Mouse (Mus musculus) forebrain, embryonic 15.5 days (tissue): ENCODE measurements around the gene Gm12184. TPM values are rescaled to one million over a fixed set of nuclear protein-coding genes. Genes with fewer than 3 reads are reported as not detected.

Experiments
- ATAC-seq: fragments of 200-750 bp; cut with Nextera tagmentation; replicated peaks from 2 replicates; pipeline ENCODE4 v1.8.0; 2017; ENCODE audit warnings: mild to moderate bottlenecking, moderate TSS enrichment, moderate library complexity
- H3K27ac ChIP-seq: fragments of 300-500 bp; sonication (generic); replicated peaks from 2 replicates; pipeline ENCODE4 v1.5.1; 2015; ENCODE audit warnings: mild to moderate bottlenecking, inconsistent platforms
- H3K27me3 ChIP-seq: fragments of 300-500 bp; sonication (generic); 2 replicates; pipeline ENCODE4 v1.6.1; 2015; ENCODE audit warnings: inconsistent platforms
- H3K36me3 ChIP-seq: fragments of 300-500 bp; sonication (generic); 2 replicates; pipeline ENCODE4 v1.6.1; 2015; ENCODE audit warnings: mild to moderate bottlenecking, inconsistent platforms
- H3K4me1 ChIP-seq: fragments of 300-500 bp; sonication (generic); 2 replicates; pipeline ENCODE4 v1.6.1; 2015; ENCODE audit warnings: inconsistent platforms
- H3K4me2 ChIP-seq: fragments of 300-500 bp; sonication (generic); replicated peaks from 2 replicates; pipeline ENCODE4 v1.6.1; 2015; ENCODE audit warnings: mild to moderate bottlenecking, inconsistent platforms
- H3K4me3 ChIP-seq: fragments of 300-500 bp; sonication (generic); 2 replicates; pipeline ENCODE4 v1.5.1; 2015; ENCODE audit warnings: mild to moderate bottlenecking, inconsistent platforms
- H3K9ac ChIP-seq: fragments of 300-500 bp; sonication (generic); replicated peaks from 2 replicates; pipeline ENCODE4 v1.6.1; 2015; ENCODE audit warnings: mild to moderate bottlenecking, inconsistent platforms
- H3K9me3 ChIP-seq: fragments of 300-500 bp; sonication (generic); 2 replicates; pipeline ENCODE4 v1.6.1; 2016; ENCODE audit warnings: inconsistent platforms
- WGBS: fragments of 180-500 bp; shearing (Covaris S2); methylation state at CpG from one replicate; pipeline ENCODE4 v1.1.7; 2015; ENCODE audit warnings: mixed read lengths; 5-methylcytosine and 5-hydroxymethylcytosine counted together
- polyA plus RNA-seq: library from polyadenylated mRNA; unstranded; fragments of >200 nt; fragmentation: Nextera tagmentation; extraction: Ambion mirVana; gene quantifications from 2 replicates; pipeline ENCODE4 v1.2.1, GENCODE M21; 2015

Gene Gm12184
- polyA plus RNA-seq, 1 experiment from 2014 or later: 5.8 TPM

DNA sequence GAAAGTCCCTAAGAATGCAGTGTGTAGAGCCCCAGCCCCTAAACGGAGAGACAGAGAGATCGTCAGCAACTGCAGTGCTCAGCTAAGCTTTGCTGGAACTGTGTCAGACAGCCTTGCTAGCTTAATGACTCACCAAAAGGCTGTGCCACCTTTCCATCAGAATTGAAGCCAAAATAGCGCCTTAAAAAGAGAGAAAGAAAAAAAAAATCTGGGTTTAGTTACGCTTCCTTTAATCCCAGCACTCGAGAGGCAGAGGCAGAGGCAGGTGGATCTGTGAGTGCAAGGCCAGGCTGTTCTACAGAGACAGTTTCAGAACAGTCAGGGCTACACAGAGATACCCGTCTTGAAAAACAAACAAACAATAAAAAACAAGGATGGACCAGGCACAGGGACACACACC lies 17.9 kb upstream of the Gm12184 start:
- WGBS: 55% methylated on average over 6 of the region's 6 CpGs

DNA sequence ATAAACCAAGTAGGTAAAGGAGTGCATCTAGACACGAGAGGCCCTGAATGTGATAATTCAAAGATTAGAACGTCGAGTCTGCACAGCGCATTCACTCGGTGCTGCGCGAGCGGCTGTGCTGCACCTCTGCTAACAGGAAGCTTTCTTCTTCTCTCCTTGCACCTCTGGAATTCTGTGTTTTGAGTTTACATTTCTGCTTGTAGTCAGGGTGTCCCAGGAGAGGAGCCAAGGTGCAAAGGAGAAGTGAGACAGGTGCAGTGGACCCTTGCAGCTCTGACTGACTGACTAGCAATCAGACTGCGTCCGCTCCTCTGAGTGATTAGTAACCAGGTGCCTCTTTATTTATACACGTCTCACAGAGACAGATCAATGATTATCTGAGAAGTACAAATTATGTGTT lies 16.7 kb upstream of the Gm12184 start:
- Histone ChIP-seq H3K27me3 (no peaks in the 10 kb centered on the region), H3K4me3 (no peak overlapping the region), H3K27ac (no peak overlapping the region), H3K4me2 (no peak overlapping the region), H3K9ac (no peak overlapping the region), H3K9me3 (no peaks in the 10 kb centered on the region), H3K36me3 (no peaks in the 10 kb centered on the region), H3K4me1 (peaks cover 5% of the 10 kb centered on the region)
- 82% methylated on average over 11 of the region's 11 CpGs for WGBS
- ATAC-seq: no peak

More for the DNA sequence above, 17.9 kb upstream of the Gm12184 start:
- Histone ChIP-seq H3K9ac (no peak overlapping the region), H3K36me3 (no peaks in the 10 kb centered on the region), H3K4me1 (no peaks in the 10 kb centered on the region), H3K27me3 (no peaks in the 10 kb centered on the region), H3K9me3 (no peaks in the 10 kb centered on the region), H3K4me3 (no peak overlapping the region), H3K4me2 (no peak overlapping the region), H3K27ac (no peak overlapping the region)
- no peak for ATAC-seq

DNA sequence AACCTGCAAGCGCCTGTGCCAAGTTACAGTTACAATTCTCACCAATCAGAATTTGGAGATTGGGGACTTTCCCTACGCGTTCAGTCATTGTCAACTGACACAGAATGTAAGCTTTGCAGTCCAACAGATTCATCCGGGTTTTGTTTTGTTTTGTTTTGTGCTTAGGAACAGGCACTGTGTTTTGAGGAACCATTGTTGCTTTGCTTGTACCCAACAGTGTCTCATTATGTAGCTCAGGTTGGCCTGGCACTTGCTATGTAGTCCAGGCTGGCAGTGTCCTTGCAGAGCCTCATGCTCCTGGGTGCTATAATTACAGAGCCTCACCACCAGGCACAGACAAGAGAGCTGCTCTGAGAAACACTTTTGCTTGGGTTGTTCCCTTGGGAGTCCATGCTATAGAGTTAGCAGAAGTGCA lies 15.9 kb upstream of the Gm12184 start:
- Histone ChIP-seq H3K4me3 (no peak overlapping the region), H3K4me1 (peaks cover 7% of the 10 kb centered on the region), H3K36me3 (no peaks in the 10 kb centered on the region), H3K27me3 (no peaks in the 10 kb centered on the region), H3K4me2 (no peak overlapping the region), H3K9ac (no peak overlapping the region), H3K9me3 (no peaks in the 10 kb centered on the region), H3K27ac (no peak overlapping the region)
- no peak for ATAC-seq
- whole genome bisulfite sequencing: 82% methylated on average over 4 of the region's 4 CpGs

DNA sequence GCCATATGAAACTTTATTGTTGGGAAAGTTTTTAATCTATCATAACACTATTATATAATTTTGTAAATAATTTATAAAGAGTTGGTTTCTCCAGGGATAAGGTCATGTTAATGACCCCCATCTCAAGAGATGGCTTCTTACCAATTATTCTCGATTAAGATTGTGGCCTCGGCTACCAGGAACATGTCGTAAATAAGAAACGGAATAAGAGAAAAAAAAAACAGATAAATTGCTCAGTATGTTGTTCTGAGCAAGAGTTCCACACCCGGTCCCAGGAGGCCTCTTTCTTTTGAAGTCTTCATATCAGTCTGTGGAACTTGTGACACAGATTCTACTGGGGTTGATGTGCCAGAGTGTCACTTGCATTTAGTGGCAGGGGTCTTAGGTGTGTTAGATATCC lies 14.8 kb upstream of the Gm12184 start:
- ATAC-seq: no peak

DNA sequence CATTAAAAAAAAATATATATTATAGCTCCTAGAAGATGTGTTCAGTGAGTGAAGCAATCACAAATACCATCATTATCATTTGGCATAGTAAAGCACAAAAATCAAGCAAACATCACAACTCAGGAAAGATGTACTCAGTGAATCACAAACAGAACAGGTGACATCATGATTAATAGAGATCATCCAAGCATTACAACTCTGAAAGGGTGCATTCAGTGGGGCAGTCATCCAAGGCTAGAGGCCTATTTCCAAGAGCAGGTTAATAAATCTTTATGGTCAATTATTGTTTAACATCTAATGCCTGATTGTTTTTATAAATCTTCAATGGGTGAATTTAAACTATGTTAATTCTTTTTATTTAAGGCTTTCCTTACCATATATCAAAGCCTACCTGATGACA lies 14.3 kb upstream of the Gm12184 start:
- Histone ChIP-seq H3K9me3 (no peaks in the 10 kb centered on the region), H3K9ac (no peak overlapping the region), H3K36me3 (no peaks in the 10 kb centered on the region), H3K4me1 (peaks cover 14% of the 10 kb centered on the region), H3K4me2 (no peak overlapping the region), H3K4me3 (no peak overlapping the region), H3K27me3 (no peaks in the 10 kb centered on the region), H3K27ac (no peak overlapping the region)
- no peak for ATAC-seq

More for the DNA sequence above, 14.8 kb upstream of the Gm12184 start:
- Histone ChIP-seq H3K9me3 (no peaks in the 10 kb centered on the region), H3K4me2 (no peak overlapping the region), H3K4me3 (no peak overlapping the region), H3K4me1 (peaks cover 14% of the 10 kb centered on the region), H3K36me3 (no peaks in the 10 kb centered on the region), H3K9ac (no peak overlapping the region), H3K27me3 (no peaks in the 10 kb centered on the region), H3K27ac (no peak overlapping the region)
- 85% methylated on average over 5 of the region's 5 CpGs for WGBS

DNA sequence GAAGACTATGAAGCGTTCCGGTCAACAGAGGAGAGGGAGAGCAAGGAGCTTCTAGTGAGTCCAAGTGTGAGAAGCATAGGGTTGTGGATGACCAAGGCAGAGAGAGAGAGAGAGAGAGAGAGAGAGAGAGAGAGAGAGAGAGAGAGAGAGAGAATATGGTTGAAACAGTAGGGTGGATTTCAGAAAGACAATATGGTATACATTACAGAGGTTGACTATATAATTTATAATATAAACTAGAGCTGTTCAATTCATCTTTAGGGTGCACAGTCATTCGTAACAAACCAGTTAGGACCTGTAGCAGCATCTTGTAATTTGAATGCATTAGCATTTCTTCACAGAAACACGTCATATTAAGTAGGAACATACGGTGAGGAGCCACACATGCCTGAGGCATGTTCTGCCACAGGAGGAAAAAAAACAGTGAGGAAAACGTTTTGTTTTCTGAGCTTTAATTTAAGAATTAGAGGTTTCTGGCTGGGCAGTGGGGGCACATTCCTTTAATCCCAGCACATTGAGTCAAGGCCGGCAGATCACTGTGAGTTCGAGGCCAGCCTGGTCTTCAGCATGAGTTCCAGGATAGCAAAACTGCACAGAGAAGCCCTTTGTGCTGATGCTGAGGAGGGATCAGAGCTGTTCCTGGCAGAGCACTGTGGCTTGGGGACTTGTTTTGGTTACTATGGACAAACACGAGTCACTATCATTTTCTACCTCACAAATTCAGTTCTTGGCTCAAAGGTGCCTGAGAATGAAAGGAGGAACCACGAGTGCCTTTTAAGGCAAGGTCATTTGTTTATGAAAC lies 12.6 kb upstream of the Gm12184 start:
- no peak for ATAC-seq
- Histone ChIP-seq H3K4me1 (peaks cover 19% of the 10 kb centered on the region), H3K4me3 (peak overlapping the region; percentile 97; the same call in 1 of the 2 replicates), H3K27me3 (no peaks in the 10 kb centered on the region), H3K4me2 (peak overlapping the region; percentile 89), H3K27ac (no peak overlapping the region), H3K9me3 (no peaks in the 10 kb centered on the region), H3K9ac (0 out of 2 replicates have a peak overlapping the region, but pooled peaks have one; percentile 75), H3K36me3 (no peaks in the 10 kb centered on the region)
- 70% methylated on average over 10 of the region's 10 CpGs for WGBS

DNA sequence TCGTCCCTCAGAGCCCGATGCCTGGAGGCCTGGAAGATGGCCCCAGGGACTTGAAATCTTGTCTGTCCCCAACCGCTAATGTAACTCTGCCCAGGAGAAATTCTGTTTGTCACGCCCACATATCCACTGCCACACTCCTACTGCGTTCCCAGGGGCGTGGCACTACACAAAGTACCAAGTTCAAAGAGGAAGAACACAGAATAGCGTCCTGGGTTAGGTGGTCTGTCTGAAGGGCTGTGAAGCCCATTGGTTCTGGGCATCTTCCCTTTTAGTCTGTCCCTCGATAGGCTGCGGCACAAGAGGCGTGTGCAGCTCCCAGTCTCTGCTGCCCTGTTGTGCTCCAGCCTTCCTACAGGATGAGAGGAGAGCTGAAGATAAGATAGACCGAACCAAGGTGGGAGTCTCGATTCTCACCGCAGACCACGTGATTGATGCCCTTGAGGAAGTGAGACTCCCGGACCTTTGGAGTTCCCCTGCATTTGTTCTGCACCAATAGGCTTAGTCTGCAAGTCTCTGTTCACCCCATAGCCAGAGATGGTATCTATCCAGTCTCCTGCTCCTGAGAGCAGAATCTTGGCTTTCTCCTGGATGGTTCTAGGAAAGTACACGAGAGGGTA lies 11.8 kb upstream of the Gm12184 start:
- H3K27ac ChIP-seq: peak overlapping the region; percentile 63
- peak overlapping the region; percentile 89 for H3K4me2 ChIP-seq
- H3K4me3 ChIP-seq: peak overlapping the region; percentile 97
- peak overlapping the region; percentile 75 for H3K9ac ChIP-seq
- peak; percentile 14; the same call in 1 of the 2 replicates for ATAC-seq
- no peaks in the 10 kb centered on the region for H3K27me3 ChIP-seq
- no peaks in the 10 kb centered on the region for H3K9me3 ChIP-seq
- H3K4me1 ChIP-seq: peaks cover 22% of the 10 kb centered on the region
- H3K36me3 ChIP-seq: no peaks in the 10 kb centered on the region
- WGBS: 2% methylated on average over 16 of the region's 16 CpGs

DNA sequence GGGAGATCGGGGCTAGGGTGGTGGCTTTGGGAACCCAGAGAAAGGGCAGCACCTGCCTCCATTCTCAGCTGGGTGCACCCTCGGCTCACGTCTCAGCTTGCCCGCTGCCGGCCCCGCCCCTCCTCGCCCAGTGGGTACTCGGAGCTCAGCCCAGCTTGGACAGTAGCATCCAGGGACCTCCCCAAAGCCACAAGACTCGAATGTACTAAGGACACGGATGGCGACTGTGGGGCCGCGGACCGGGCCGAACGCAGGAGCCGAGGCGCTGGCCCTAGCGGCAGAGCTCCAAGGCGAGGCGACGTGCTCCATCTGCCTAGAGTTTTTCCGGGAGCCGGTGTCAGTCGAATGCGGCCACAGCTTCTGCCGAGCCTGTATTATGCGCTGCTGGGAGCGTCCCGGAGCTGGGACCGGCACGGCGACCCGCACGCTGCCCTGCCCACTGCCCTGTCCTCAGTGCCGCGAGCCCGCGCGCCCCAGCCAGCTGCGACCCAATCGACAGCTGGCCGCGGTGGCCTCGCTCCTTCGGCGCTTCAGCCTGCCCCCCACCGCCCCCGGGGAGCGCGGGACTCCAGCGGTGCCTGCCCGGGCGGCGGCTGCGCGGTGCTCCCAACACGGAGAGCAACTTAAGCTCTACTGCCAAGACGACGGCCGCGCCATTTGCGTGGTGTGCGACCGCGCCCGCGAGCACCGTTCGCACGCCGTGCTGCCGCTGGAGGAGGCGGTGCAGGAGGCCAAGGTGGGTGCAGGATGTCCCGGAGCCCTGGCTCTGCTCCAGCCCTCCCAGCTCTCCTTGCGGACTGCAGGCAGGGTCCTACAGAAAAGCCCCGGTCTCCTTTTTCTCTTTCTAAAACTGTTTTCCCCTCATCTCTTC lies 11.1 kb upstream of the Gm12184 start:
- Histone ChIP-seq H3K4me3 (peak overlapping the region; percentile 97), H3K9me3 (no peaks in the 10 kb centered on the region), H3K36me3 (no peaks in the 10 kb centered on the region), H3K27me3 (no peaks in the 10 kb centered on the region), H3K9ac (peak overlapping the region; percentile 75), H3K4me1 (peaks cover 22% of the 10 kb centered on the region), H3K27ac (peak overlapping the region; percentile 63), H3K4me2 (peak overlapping the region; percentile 89)
- WGBS: under 1% methylated on average over 77 of the region's 77 CpGs
- peak; percentile 36 for ATAC-seq

DNA sequence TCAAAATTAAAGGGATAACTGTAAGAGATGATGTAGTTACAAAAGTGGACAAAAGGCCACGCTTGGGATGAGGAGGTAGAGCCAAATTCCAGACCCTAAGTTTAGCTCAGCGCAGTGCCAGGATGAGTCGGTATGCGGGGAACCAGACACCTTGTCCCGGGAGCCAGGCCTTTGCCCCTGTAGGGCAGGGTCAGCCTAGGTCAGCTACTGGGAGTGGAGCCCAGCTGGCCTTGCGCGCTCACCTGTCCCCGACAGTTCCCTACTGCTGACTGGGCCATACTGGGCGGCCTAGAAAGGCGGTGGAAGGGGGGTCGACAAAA lies 10.5 kb upstream of the Gm12184 start:
- peak overlapping the region; percentile 97 for H3K4me3 ChIP-seq
- 9% methylated on average over 11 of the region's 11 CpGs for WGBS
- H3K27me3 ChIP-seq: no peaks in the 10 kb centered on the region
- no peaks in the 10 kb centered on the region for H3K36me3 ChIP-seq
- H3K4me1 ChIP-seq: peaks cover 22% of the 10 kb centered on the region
- peak overlapping the region; percentile 89 for H3K4me2 ChIP-seq
- ATAC-seq: 0 out of 2 replicates have a peak, but pooled peaks have one; percentile 0
- H3K9ac ChIP-seq: peak overlapping the region; percentile 75
- H3K27ac ChIP-seq: 0 out of 2 replicates have a peak overlapping the region, but pooled peaks have one; percentile 63
- H3K9me3 ChIP-seq: no peaks in the 10 kb centered on the region

DNA sequence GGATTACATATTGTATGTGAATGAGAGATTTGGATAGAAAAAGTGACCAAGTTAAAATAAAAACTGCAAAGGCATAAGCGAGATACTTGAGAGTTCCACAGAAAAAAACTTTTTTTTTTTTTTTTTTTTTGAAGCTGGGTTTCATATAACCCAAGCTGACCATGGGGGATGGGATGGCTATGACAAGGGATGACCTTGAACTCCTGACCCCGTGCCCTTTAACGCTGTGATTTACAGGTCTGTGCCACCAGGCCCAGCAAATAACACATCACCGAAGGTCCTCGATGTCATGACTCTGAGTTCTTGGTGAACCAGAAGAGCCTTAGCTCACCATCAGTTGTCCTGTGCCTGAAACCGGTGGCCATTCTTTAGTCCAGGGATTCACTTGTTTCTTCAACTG lies 9.5 kb upstream of the Gm12184 start:
- H3K9ac ChIP-seq: no peak overlapping the region
- no peaks in the 10 kb centered on the region for H3K36me3 ChIP-seq
- 77% methylated on average over 6 of the region's 6 CpGs for WGBS
- H3K27me3 ChIP-seq: no peaks in the 10 kb centered on the region
- no peak overlapping the region for H3K4me3 ChIP-seq
- no peak overlapping the region for H3K27ac ChIP-seq
- no peak for ATAC-seq
- no peak overlapping the region for H3K4me2 ChIP-seq
- peaks cover 22% of the 10 kb centered on the region for H3K4me1 ChIP-seq
- H3K9me3 ChIP-seq: no peaks in the 10 kb centered on the region

DNA sequence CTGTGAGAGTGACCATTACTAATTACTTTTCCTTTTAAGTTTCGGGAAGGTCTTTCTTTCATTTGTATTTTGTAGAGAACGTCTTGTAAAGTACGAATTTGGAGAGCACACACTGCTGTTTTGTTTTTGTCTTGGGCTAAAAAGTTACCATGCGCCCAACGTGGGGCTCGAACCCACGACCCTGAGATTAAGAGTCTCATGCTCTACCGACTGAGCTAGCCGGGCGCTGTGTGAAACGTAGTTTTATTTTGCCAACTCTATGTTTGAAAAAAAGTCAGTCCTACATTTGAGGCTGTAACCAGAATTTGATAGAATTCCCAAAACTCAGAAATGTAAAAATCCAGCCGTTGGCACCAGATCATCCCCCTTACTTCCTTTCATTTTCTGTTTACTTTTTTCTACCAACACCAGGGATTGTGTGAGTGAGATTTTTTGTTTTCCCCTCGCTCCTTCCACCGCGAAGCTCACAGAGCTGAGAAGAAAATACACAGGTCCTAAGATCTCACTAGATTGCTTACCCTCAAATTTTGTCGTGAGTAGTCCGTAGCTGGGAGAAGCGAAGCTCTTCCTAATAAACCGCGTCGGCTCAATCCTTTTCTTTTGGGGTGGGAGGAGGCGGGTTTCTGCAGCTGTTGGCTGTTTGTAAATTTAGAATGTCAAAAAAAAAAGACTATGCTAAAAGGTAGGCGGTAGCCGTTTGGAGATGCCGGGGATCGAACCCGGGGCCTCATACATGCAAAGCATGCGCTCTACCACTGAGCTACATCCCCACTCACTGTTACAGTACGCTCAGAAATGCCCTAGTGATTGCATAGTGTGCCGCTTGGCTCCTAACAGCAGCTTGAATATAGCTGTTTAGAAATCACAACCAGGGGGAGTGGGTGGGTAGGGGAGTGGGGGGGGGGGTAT lies 7.5 kb upstream of the Gm12184 start:
- peak overlapping the region; percentile 83 for H3K27ac ChIP-seq
- no peaks in the 10 kb centered on the region for H3K9me3 ChIP-seq
- peak overlapping the region; percentile 69 for H3K4me3 ChIP-seq
- WGBS: under 1% methylated on average over 30 of the region's 30 CpGs
- peak overlapping the region; percentile 61 for H3K9ac ChIP-seq
- H3K4me1 ChIP-seq: peaks cover 22% of the 10 kb centered on the region
- H3K27me3 ChIP-seq: no peaks in the 10 kb centered on the region
- no peaks in the 10 kb centered on the region for H3K36me3 ChIP-seq
- ATAC-seq: peak; percentile 91
- peak overlapping the region; percentile 49 for H3K4me2 ChIP-seq
